Mouse (Mus musculus) CD8-positive naive resting alpha-beta T cell, adult 2 months (primary cell): ENCODE data around the gene Rab11fip5.

Experiments
- DNase-seq, 2 experiments: peaks; one replicate each; pipeline ENCODE4 v3.0.0; 2022; ENCODE audit warnings: low read depth in 2 of 2, low spot score in 2 of 2

Gene Rab11fip5

GRCm38 (mm10) chr6:85373066-85373860 lies 1.2 kb downstream of the Rab11fip5 start:
- DNase-seq, result no peak

GRCm38 (mm10) chr6:85372496-85372895 lies 1.9 kb downstream of the Rab11fip5 start:
- no peak for DNase-seq

- DNase-seq, result no peak
These were observed 2.5 kb downstream of the Rab11fip5 start for GRCm38 (mm10) chr6:85371859-85372405.

- DNase-seq, result no peak
These were observed 3.6 kb downstream of the Rab11fip5 start for GRCm38 (mm10) chr6:85370666-85371430.

- no peak for DNase-seq
These were observed 4.4 kb downstream of the Rab11fip5 start for GRCm38 (mm10) chr6:85370041-85370440.

GRCm38 (mm10) chr6:85369181-85369860 lies 5.1 kb downstream of the Rab11fip5 start:
- DNase-seq, result no peak

- no peak for DNase-seq
These were observed 5.7 kb downstream of the Rab11fip5 start for GRCm38 (mm10) chr6:85368722-85369121.

- DNase-seq, result no peak
These were observed 6.3 kb downstream of the Rab11fip5 start for GRCm38 (mm10) chr6:85368166-85368565.

GRCm38 (mm10) chr6:85366387-85366786 lies 8.0 kb downstream of the Rab11fip5 start:
- no peak for DNase-seq

GRCm38 (mm10) chr6:85364439-85364838 lies 10.0 kb downstream of the Rab11fip5 start:
- DNase-seq, result no peak

GRCm38 (mm10) chr6:85363906-85364260 lies 10.6 kb downstream of the Rab11fip5 start:
- DNase-seq, result no peak

GRCm38 (mm10) chr6:85363231-85363905 lies 11.1 kb downstream of the Rab11fip5 start:
- DNase-seq, result no peak

- no peak for DNase-seq
These were observed 11.8 kb downstream of the Rab11fip5 start for GRCm38 (mm10) chr6:85362610-85363009.

GRCm38 (mm10) chr6:85360311-85360710 lies 14.1 kb downstream of the Rab11fip5 start:
- no peak for DNase-seq

- no peak for DNase-seq
These were observed 15.6 kb downstream of the Rab11fip5 start for GRCm38 (mm10) chr6:85358877-85359276.

- DNase-seq, result no peak
These were observed 17.6 kb downstream of the Rab11fip5 start for GRCm38 (mm10) chr6:85356682-85357465.

- no peak for DNase-seq
These were observed 18.7 kb downstream of the Rab11fip5 start for GRCm38 (mm10) chr6:85355753-85356152.

- no peak for DNase-seq
These were observed 19.7 kb downstream of the Rab11fip5 start for GRCm38 (mm10) chr6:85354709-85355108.

GRCm38 (mm10) chr6:85353706-85354105 lies 20.7 kb downstream of the Rab11fip5 start:
- DNase-seq, result no peak

- no peak for DNase-seq
These were observed 24.3 kb downstream of the Rab11fip5 start for GRCm38 (mm10) chr6:85350157-85350556.
